ENCODE assay signal across 8 mouse cellular contexts in genomic region chr11:97804841-97805661, GRCm38 (mm10). TPM values are rescaled to one million over a fixed set of nuclear protein-coding genes. Genes with fewer than 3 reads are reported as not detected.
DNase-seq lines count a peak whose midpoint lies in the region; ATAC-seq and TF ChIP-seq lines count a peak whose summit lies in the region.

No protein-coding gene starts in this region.

- peak overlapping the region; percentile 56; the same call in 1 of the 2 replicates for H3K9ac ChIP-seq in heart, embryonic 11.5 days (ENCODE audit: low read depth, low read length)

- H3K36me3 ChIP-seq in heart, embryonic 11.5 days (ENCODE audit: control insufficient read depth, insufficient read depth, low read length), result peaks cover 3% of the 10 kb centered on the region; the same call in 1 of the 2 replicates
- H3K36me3 ChIP-seq in limb, embryonic 10.5 days, result peaks cover 42% of the 10 kb centered on the region

- H3K9me3 ChIP-seq in heart, embryonic 11.5 days (replicated peaks; ENCODE audit: control insufficient read depth, low read length), result no peaks in the 10 kb centered on the region
- H3K9me3 ChIP-seq in limb, embryonic 10.5 days (replicated peaks), result no peaks in the 10 kb centered on the region

- no peak for ATAC-seq in cerebellum, adult (ENCODE audit: insufficient number of reproducible peaks, low FRiP score, low TSS enrichment)
- 0 out of 2 replicates have a peak, but pooled peaks have one; percentile 36 for ATAC-seq in heart, embryonic 11.5 days (replicated peaks; ENCODE audit: insufficient number of reproducible peaks, low FRiP score, low TSS enrichment)

- peak overlapping the region; percentile 88 for H3K27ac ChIP-seq in heart, embryonic 11.5 days (ENCODE audit: low read depth, low read length)
- H3K27ac ChIP-seq in limb, embryonic 10.5 days, result peak overlapping the region; percentile 64
- peak overlapping the region; percentile 54; the same call in 1 of the 2 replicates for H3K27ac ChIP-seq in olfactory bulb, adult 2 months (ENCODE audit: insufficient read depth, low read depth, low read length)

- peaks cover 79% of the 10 kb centered on the region for H3K4me1 ChIP-seq in heart, embryonic 11.5 days (ENCODE audit: control insufficient read depth, insufficient read depth, low read length)
- H3K4me1 ChIP-seq in limb, embryonic 10.5 days, result peaks cover 84% of the 10 kb centered on the region
- H3K4me1 ChIP-seq in olfactory bulb, adult 2 months (ENCODE audit: control insufficient read depth, insufficient read depth, low read length), result peaks cover 50% of the 10 kb centered on the region

- 0 out of 2 replicates have a peak overlapping the region, but pooled peaks have one; percentile 2 for H3K4me3 ChIP-seq in heart, embryonic 11.5 days (ENCODE audit: low read depth, low read length)
- H3K4me3 ChIP-seq in limb, embryonic 10.5 days, result peak overlapping the region; percentile 23; the same call in 1 of the 2 replicates
- no peak overlapping the region for H3K4me3 ChIP-seq in olfactory bulb, adult 2 months (ENCODE audit: insufficient read depth, low read depth, low read length)

- no peak for TF ChIP-seq CTCF in olfactory bulb, adult 2 months (IDR thresholded peaks at IDR 0.05; ENCODE audit: insufficient read depth, low read depth, low read length)

- peak overlapping the region; percentile 70 for H3K4me2 ChIP-seq in heart, embryonic 11.5 days

- 9% methylated on average over 9 of the region's 9 CpGs for WGBS in heart, embryonic 11.5 days (ENCODE audit: insufficient replicate concordance)
- 39% methylated on average over 9 of the region's 9 CpGs for WGBS in limb, embryonic 10.5 days
- WGBS in olfactory bulb, adult 2 months, result 17% methylated on average over 9 of the region's 9 CpGs

- no peak for TF ChIP-seq POLR2A in olfactory bulb, adult 2 months (IDR thresholded peaks at IDR 0.05; ENCODE audit: insufficient read depth, low read depth, low read length)

- no peaks in the 10 kb centered on the region for H3K27me3 ChIP-seq in heart, embryonic 11.5 days (ENCODE audit: control insufficient read depth, insufficient read depth, low read length)
- H3K27me3 ChIP-seq in limb, embryonic 10.5 days (ENCODE audit: low read depth, poor library complexity, severe bottlenecking), result no peaks in the 10 kb centered on the region

- peak; percentile 57 for DNase-seq in cerebellum, adult 9-10 months
- peak; percentile 81 for DNase-seq in NIH3T3 (ENCODE audit: low read depth)
- DNase-seq in limb, embryonic 10.5 days (ENCODE audit: low spot score), result no peak
- DNase-seq in gastrocnemius, adult 18-20 months (ENCODE audit: low spot score), result no peak
- DNase-seq in ovary, postnatal 14 days (ENCODE audit: low spot score), result no peak

RNA-seq across cellular contexts. Expression of gene Lasp1, which starts 6.3 kb away (rescaled TPM):
- polyA plus RNA-seq in heart, embryonic 11.5 days (2014; fragmentation: Nextera tagmentation; extraction: Ambion mirVana), result 30.0 and 37.5 TPM in 2 replicates
- 90.0 and 110 TPM in 2 replicates for polyA plus RNA-seq in limb, embryonic 10.5 days (2016; fragmentation: Nextera tagmentation; extraction: Ambion mirVana)
- not detected in 2 replicates for polyA plus RNA-seq in olfactory bulb, adult 2 months (2012; ENCODE audit: insufficient read depth, insufficient read length, low replicate concordance, missing spikeins)
- 10 to 100 TPM; 10.0 to 19.2 TPM for total RNA-seq in gastrocnemius, adult 18-20 months (2021)

RNA-seq across cellular contexts. Expression of gene Rpl23, which starts 22.8 kb away (rescaled TPM):
- 461 and 517 TPM in 2 replicates for polyA plus RNA-seq in heart, embryonic 11.5 days (2014; fragmentation: Nextera tagmentation; extraction: Ambion mirVana)
- 449 and 506 TPM in 2 replicates for polyA plus RNA-seq in limb, embryonic 10.5 days (2016; fragmentation: Nextera tagmentation; extraction: Ambion mirVana)
- polyA plus RNA-seq in olfactory bulb, adult 2 months (2012; ENCODE audit: insufficient read depth, insufficient read length, low replicate concordance, missing spikeins), result 695 TPM in 1 of 2 replicates, not detected in the other
- total RNA-seq in gastrocnemius, adult 18-20 months (2021), result 100 to 1,000 TPM; 426 to 450 TPM

RNA-seq across cellular contexts. Expression of gene 1700001P01Rik, which starts 29.3 kb away (rescaled TPM):
- 0.38 TPM in 1 of 2 replicates, not detected in the other for polyA plus RNA-seq in heart, embryonic 11.5 days (2014; fragmentation: Nextera tagmentation; extraction: Ambion mirVana)
- polyA plus RNA-seq in limb, embryonic 10.5 days (2016; fragmentation: Nextera tagmentation; extraction: Ambion mirVana), result 0.43 and 0.74 TPM in 2 replicates
- not detected in 2 replicates for polyA plus RNA-seq in olfactory bulb, adult 2 months (2012; ENCODE audit: insufficient read depth, insufficient read length, low replicate concordance, missing spikeins)
- not detected for total RNA-seq in gastrocnemius, adult 18-20 months (2021)

RNA-seq across cellular contexts. Expression of gene B230217C12Rik, which starts 35.5 kb away (rescaled TPM):
- 8.2 and 8.3 TPM in 2 replicates for polyA plus RNA-seq in heart, embryonic 11.5 days (2014; fragmentation: Nextera tagmentation; extraction: Ambion mirVana)
- polyA plus RNA-seq in limb, embryonic 10.5 days (2016; fragmentation: Nextera tagmentation; extraction: Ambion mirVana), result 10.9 and 14.0 TPM in 2 replicates
- not detected in 2 replicates for polyA plus RNA-seq in olfactory bulb, adult 2 months (2012; ENCODE audit: insufficient read depth, insufficient read length, low replicate concordance, missing spikeins)
- under 1 TPM; 0.19 to 0.34 TPM for total RNA-seq in gastrocnemius, adult 18-20 months (2021)

RNA-seq across cellular contexts. Expression of gene Cwc25, which starts 38.7 kb away (rescaled TPM):
- polyA plus RNA-seq in heart, embryonic 11.5 days (2014; fragmentation: Nextera tagmentation; extraction: Ambion mirVana), result 9.2 and 9.9 TPM in 2 replicates
- polyA plus RNA-seq in limb, embryonic 10.5 days (2016; fragmentation: Nextera tagmentation; extraction: Ambion mirVana), result 17.8 and 21.6 TPM in 2 replicates
- not detected in 2 replicates for polyA plus RNA-seq in olfactory bulb, adult 2 months (2012; ENCODE audit: insufficient read depth, insufficient read length, low replicate concordance, missing spikeins)
- total RNA-seq in gastrocnemius, adult 18-20 months (2021), result 1 to 10 TPM; 5.2 to 5.9 TPM

Comparison
In these comparisons a context has a peak if more than half of its experiments do, and no peak if none do; other contexts are left out.
1. DNase-seq: peak in cerebellum, adult 9-10 months (single experiment) and NIH3T3 (single experiment); none in limb, embryonic 10.5 days (single experiment), gastrocnemius, adult 18-20 months (single experiment) and ovary, postnatal 14 days (single experiment).
2. Peak in every context shown above with its lines, with median percentiles within 50 percentile points of each other: H3K27ac ChIP-seq.